Mouse (Mus musculus) limb, embryonic 14.5 days (tissue): ENCODE data around the gene B4gat1. TPM values are rescaled to one million over a fixed set of nuclear protein-coding genes. Genes with fewer than 3 reads are reported as not detected.

Experiments
- ATAC-seq: fragments of 200-750 bp; cut with Nextera tagmentation; 2 replicates; pipeline ENCODE4 v1.8.0; 2017; ENCODE audit warnings: low read depth, moderate number of reproducible peaks, moderate TSS enrichment; ENCODE audit not compliant: low FRiP score
- DNase-seq: peaks from one replicate; pipeline ENCODE4 v3.0.0-alpha.2; 2015; ENCODE audit warnings: low spot score
- H3K27ac ChIP-seq: fragments of 300-500 bp; sonication (generic); replicated peaks from 2 replicates; pipeline ENCODE4 v1.5.1; 2014; ENCODE audit warnings: low read depth, mild to moderate bottlenecking, low read length, moderate library complexity, mixed read lengths
- H3K27me3 ChIP-seq: fragments of 300-500 bp; sonication (generic); 2 replicates; pipeline ENCODE4 v1.6.1; 2014; ENCODE audit warnings: low read length, mixed read lengths; ENCODE audit not compliant: control insufficient read depth, insufficient read depth
- H3K36me3 ChIP-seq: fragments of 300-500 bp; sonication (generic); 2 replicates; pipeline ENCODE4 v1.6.1; 2014; ENCODE audit warnings: mild to moderate bottlenecking, low read length, moderate library complexity, mixed read lengths; ENCODE audit not compliant: control insufficient read depth, insufficient read depth
- H3K4me1 ChIP-seq: fragments of 300-500 bp; sonication (generic); 2 replicates; pipeline ENCODE4 v1.6.1; 2014; ENCODE audit warnings: antibody characterized with exemption, low read length, mixed read lengths; ENCODE audit not compliant: control insufficient read depth, insufficient read depth
- H3K4me2 ChIP-seq: fragments of 300-500 bp; sonication (generic); replicated peaks from 2 replicates; pipeline ENCODE4 v1.6.1; 2014; ENCODE audit warnings: low read depth, mild to moderate bottlenecking, low read length, moderate library complexity; ENCODE audit not compliant: severe bottlenecking
- H3K4me3 ChIP-seq: fragments of 300-500 bp; sonication (generic); replicated peaks from 2 replicates; pipeline ENCODE4 v1.5.1; 2014; ENCODE audit warnings: low read length
- H3K9ac ChIP-seq: fragments of 300-500 bp; sonication (generic); 2 replicates; pipeline ENCODE4 v1.6.1; 2014; ENCODE audit warnings: mild to moderate bottlenecking, low read depth, low read length, moderate library complexity; ENCODE audit not compliant: severe bottlenecking
- H3K9me3 ChIP-seq: fragments of 300-500 bp; sonication (generic); 2 replicates; pipeline ENCODE4 v1.6.1; 2016; ENCODE audit warnings: low read length; ENCODE audit not compliant: control insufficient read depth
- POLR2A ChIP-seq: fragments of 200-500 bp; IDR thresholded peaks from 2 replicates; pipeline ENCODE4 v1.8.0; 2012; ENCODE audit warnings: inconsistent platforms, mild to moderate bottlenecking, moderate library complexity, borderline replicate concordance; ENCODE audit not compliant: insufficient read depth, insufficient read length; ENCODE audit errors: extremely low read depth
- WGBS: fragments of 180-500 bp; shearing (Covaris S2); extraction: QIAGEN DNeasy Blood & Tissue Kit; methylation state at CpG from one replicate; pipeline ENCODE4 v1.1.7; 2014; 5-methylcytosine and 5-hydroxymethylcytosine counted together
- polyA plus RNA-seq, 2 experiments: library from polyadenylated mRNA; depleted of rRNA in 1 of 2; stranded (reverse) in 1 of 2; unstranded in 1 of 2; fragments of >200 nt; fragmentation: Nextera tagmentation in 1 of 2; extraction: Ambion mirVana in 1 of 2; gene quantifications; 2 replicates each; pipeline versions ENCODE4 v1.2.1 to v1.2.3; 2012 to 2014

Gene B4gat1
- polyA plus RNA-seq, 2 experiments, result 31.3 to 43.7 TPM

DNA sequence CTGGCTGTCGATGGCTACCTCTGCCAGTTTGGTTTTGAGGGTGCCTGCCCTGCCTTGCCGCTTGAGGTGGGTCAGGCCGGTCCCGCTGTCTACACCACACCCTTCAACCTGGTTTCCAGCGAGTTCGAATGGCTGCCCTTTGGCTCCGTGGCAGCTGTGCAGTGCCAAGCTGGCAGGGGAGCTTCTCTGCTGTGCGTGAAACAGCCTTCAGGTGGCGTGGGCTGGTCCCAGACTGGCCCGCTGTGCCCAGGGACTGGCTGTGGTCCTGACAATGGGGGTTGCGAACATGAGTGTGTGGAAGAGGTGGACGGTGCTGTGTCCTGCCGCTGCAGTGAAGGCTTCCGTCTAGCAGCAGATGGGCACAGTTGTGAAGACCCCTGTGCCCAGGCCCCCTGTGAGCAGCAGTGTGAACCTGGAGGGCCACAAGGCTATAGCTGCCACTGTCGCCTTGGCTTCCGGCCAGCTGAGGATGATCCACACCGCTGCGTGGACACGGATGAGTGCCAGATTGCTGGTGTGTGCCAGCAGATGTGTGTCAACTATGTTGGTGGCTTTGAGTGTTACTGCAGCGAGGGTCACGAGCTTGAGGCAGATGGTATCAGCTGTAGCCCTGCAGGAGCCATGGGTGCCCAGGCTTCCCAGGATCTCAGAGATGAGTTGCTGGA lies 30.1 kb downstream of the B4gat1 start:
- Histone ChIP-seq H3K4me3 (peak overlapping the region; percentile 64), H3K36me3 (no peaks in the 10 kb centered on the region), H3K4me2 (peak overlapping the region; percentile 94), H3K27me3 (no peaks in the 10 kb centered on the region), H3K9me3 (no peaks in the 10 kb centered on the region), H3K9ac (peak overlapping the region; percentile 76), H3K27ac (peak overlapping the region; percentile 87), H3K4me1 (peaks cover 44% of the 10 kb centered on the region)
- ATAC-seq (no peak), DNase-seq (no peak)
- TF ChIP-seq POLR2A, result no peak
- WGBS, result 38% methylated on average over 21 of the region's 21 CpGs

DNA sequence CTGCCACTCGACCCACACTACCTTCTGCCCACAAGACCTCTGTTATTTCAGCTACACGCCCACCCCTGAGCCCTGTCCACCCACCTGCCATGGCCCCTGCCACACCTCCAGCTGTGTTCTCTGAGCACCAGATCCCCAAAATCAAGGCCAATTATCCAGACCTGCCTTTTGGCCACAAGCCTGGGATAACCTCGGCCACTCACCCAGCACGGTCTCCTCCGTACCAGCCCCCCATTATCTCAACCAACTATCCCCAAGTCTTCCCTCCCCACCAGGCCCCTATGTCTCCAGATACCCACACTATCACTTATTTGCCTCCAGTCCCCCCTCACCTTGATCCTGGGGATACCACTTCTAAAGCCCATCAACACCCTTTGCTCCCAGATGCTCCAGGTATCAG lies 30.9 kb downstream of the B4gat1 start:
- 62% methylated on average over 5 of the region's 5 CpGs for WGBS
- Histone ChIP-seq H3K4me3 (peak overlapping the region; percentile 64), H3K4me1 (peaks cover 44% of the 10 kb centered on the region), H3K27ac (peak overlapping the region; percentile 96; the same call in 1 of the 2 replicates), H3K9me3 (no peaks in the 10 kb centered on the region), H3K36me3 (no peaks in the 10 kb centered on the region), H3K27me3 (no peaks in the 10 kb centered on the region), H3K9ac (peak overlapping the region; percentile 18; the same call in 1 of the 2 replicates), H3K4me2 (peak overlapping the region; percentile 94)
- TF ChIP-seq POLR2A, result no peak
- no peak for ATAC-seq
- DNase-seq, result no peak

DNA sequence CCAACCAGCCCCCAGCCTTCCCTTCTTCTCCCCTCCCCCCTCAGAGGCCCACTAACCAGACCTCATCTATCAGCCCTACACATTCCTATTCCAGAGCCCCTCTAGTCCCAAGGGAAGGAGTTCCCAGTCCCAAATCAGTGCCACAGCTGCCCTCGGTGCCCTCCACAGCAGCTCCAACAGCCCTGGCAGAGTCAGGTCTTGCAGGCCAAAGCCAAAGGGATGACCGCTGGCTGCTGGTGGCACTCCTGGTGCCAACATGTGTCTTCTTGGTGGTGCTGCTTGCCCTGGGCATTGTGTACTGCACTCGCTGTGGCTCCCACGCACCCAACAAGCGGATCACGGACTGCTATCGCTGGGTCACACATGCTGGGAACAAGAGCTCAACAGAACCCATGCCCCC lies 31.4 kb downstream of the B4gat1 start:
- DNase-seq, result no peak
- no peak for TF ChIP-seq POLR2A
- 66% methylated on average over 7 of the region's 7 CpGs for WGBS
- no peaks in the 10 kb centered on the region for H3K27me3 ChIP-seq
- no peaks in the 10 kb centered on the region for H3K36me3 ChIP-seq
- ATAC-seq, result no peak
- no peaks in the 10 kb centered on the region for H3K9me3 ChIP-seq
- H3K27ac ChIP-seq, result peak overlapping the region; percentile 96
- peak overlapping the region; percentile 94 for H3K4me2 ChIP-seq
- H3K4me1 ChIP-seq, result peaks cover 44% of the 10 kb centered on the region
- peak overlapping the region; percentile 64 for H3K4me3 ChIP-seq
- peak overlapping the region; percentile 58; the same call in 1 of the 2 replicates for H3K9ac ChIP-seq

DNA sequence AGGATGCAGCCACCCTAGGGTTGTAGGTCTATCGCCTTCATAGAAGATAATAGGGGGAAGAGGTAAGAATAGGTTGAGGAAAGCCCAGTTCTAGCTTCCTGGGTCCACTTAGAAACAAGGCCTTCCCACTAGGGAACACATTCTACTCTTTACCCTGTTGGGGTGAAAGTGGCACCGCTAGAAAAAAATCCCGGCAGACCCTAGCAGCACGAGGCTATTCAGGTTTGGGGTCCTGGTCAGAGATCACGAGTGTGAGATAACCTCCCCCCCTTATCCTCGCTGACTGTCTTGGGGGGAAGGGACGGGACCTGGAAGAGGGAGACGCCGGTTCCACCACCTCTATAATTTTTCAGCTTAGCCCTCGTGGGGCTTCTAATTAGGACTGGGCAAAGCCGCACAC lies 32.5 kb downstream of the B4gat1 start:
- 6% methylated on average over 11 of the region's 11 CpGs for WGBS
- no peak for ATAC-seq
- peaks cover 39% of the 10 kb centered on the region for H3K4me1 ChIP-seq

DNA sequence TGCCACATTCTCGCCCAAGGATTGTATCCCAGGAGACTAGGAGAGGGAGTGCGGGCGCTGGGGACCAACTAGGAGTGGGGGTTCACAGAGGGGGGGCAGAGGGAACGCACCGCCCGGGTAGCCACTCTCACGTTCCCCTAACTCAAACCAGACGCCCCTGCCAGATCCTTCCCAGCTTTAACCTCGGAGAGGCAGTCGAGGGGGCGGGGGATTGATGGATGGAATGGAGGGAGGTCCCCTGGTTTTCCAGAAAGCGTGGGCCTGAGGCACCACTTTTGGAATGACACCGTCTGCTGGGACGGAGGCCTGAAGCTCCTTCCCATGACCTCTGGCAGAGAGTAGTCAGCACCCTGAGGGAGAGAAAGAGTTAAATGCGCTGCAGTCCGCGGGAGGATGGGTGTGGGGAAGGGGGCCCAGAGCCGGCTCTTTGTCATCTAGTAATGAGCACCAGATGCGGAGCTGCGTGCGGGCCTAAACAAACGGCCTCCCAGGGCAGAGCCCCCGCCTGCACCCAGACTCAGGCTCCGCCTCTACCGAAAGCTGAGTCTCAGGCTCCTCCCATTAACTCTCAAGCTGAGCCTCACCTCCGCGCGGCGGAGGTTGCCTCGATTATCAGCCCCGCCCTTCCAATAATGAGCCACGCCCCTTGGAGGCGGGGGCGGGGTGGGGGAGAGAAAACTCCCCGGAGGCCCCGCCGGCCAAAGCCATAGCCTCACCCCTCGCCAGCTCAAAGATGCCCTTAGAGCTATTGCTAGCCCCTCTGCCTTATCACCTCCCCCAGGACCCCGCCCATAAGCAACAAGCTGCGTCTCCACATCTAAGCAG lies 33.1 kb downstream of the B4gat1 start:
- Histone ChIP-seq H3K4me1 (peaks cover 38% of the 10 kb centered on the region), H3K4me2 (peak overlapping the region; percentile 94), H3K9ac (peak overlapping the region; percentile 58), H3K4me3 (peak overlapping the region; percentile 64), H3K36me3 (no peaks in the 10 kb centered on the region), H3K27ac (peak overlapping the region; percentile 96), H3K27me3 (no peaks in the 10 kb centered on the region), H3K9me3 (no peaks in the 10 kb centered on the region)
- no peak for TF ChIP-seq POLR2A
- under 1% methylated on average over 35 of the region's 40 CpGs for WGBS
- ATAC-seq (peak; percentile 89), DNase-seq (peak; percentile 95)

More for the DNA sequence above, 32.5 kb downstream of the B4gat1 start:
- Histone ChIP-seq H3K9me3 (no peaks in the 10 kb centered on the region), H3K27me3 (no peaks in the 10 kb centered on the region), H3K27ac (peak overlapping the region; percentile 96), H3K4me2 (peak overlapping the region; percentile 94), H3K36me3 (no peaks in the 10 kb centered on the region), H3K9ac (peak overlapping the region; percentile 58), H3K4me3 (peak overlapping the region; percentile 64)
- TF ChIP-seq POLR2A, result no peak
- DNase-seq, result no peak
